ENCODE assay signal across 15 mouse cellular contexts in genomic region chr5:103758491-103758890, GRCm38 (mm10).
DNase-seq lines count a peak whose midpoint lies in the region; ATAC-seq and TF ChIP-seq lines count a peak whose summit lies in the region.
"Had no signal": no experiment of that assay in that cellular context is flagged by ENCODE, and none has a peak within 500 bp of the region (broad histone marks: within the 10 kb centered on the region; RNA-seq: fewer than 3 reads in every experiment).

No protein-coding gene starts in this region.

- no peak overlapping the region for H3K9ac ChIP-seq in CH12.LX (ENCODE audit: insufficient read depth, low read depth)
- no peak overlapping the region for H3K9ac ChIP-seq in hindbrain, embryonic 11.5 days (ENCODE audit: low read depth, low read length)
- H3K9ac ChIP-seq: heart, embryonic 12.5 days; hindbrain, embryonic 15.5 days; kidney, embryonic 15.5 days; limb, embryonic 13.5 days; midbrain, embryonic 12.5 days had no signal

- dilution Hi-C loops in CH12.LX (cut with MboI; ENCODE audit: extremely low pct_ligation_motif_present, extremely low pct_unique_long_range_greater_than_20kb, low sequenced_read_pairs): no loop called here

- peak overlapping the region; percentile 98 for H3K4me2 ChIP-seq in CH12.LX (ENCODE audit: insufficient read depth, low read depth, poor library complexity, severe bottlenecking)
- H3K4me2 ChIP-seq in hindbrain, embryonic 11.5 days (replicated peaks; ENCODE audit: low read depth, low read length): no peak overlapping the region
- H3K4me2 ChIP-seq: hindbrain, embryonic 15.5 days; kidney, embryonic 15.5 days; limb, embryonic 13.5 days; midbrain, embryonic 12.5 days had no signal

- H3K4me3 ChIP-seq in heart, embryonic 10.5 days: no peak overlapping the region
- H3K4me3 ChIP-seq in CH12.LX (replicated peaks in 1 of 3; ENCODE audit: low read depth in 2 of 3, low read length in 2 of 3, poor library complexity in 1 of 3): no peak overlapping the region
- no peak overlapping the region for H3K4me3 ChIP-seq in embryonic fibroblast, embryonic 13.5 days (ENCODE audit: insufficient read depth, low read length)
- no peak overlapping the region for H3K4me3 ChIP-seq in hindbrain, embryonic 11.5 days (ENCODE audit: low read depth, low read length)
- H3K4me3 ChIP-seq: heart, embryonic 12.5 days; hindbrain, embryonic 15.5 days; kidney, embryonic 15.5 days; limb, embryonic 13.5 days; midbrain, embryonic 12.5 days had no signal

- 65% methylated on average over 4 of the region's 4 CpGs for WGBS in heart, embryonic 10.5 days
- WGBS in hindbrain, embryonic 11.5 days: 79% methylated on average over 4 of the region's 4 CpGs

- no peak overlapping the region for H3K27ac ChIP-seq in heart, embryonic 10.5 days
- no peak overlapping the region for H3K27ac ChIP-seq in CH12.LX (ENCODE audit: insufficient read depth, low read depth)
- peak overlapping the region; percentile 52 for H3K27ac ChIP-seq in embryonic fibroblast, embryonic 13.5 days (ENCODE audit: insufficient read depth, low read length)
- H3K27ac ChIP-seq in hindbrain, embryonic 11.5 days (ENCODE audit: low read depth, low read length): no peak overlapping the region
- H3K27ac ChIP-seq: hindbrain, embryonic 15.5 days; limb, embryonic 13.5 days; midbrain, embryonic 12.5 days; stomach, postnatal 0 days had no signal

- H3K9me3 ChIP-seq in heart, embryonic 10.5 days: no peaks in the 10 kb centered on the region
- no peaks in the 10 kb centered on the region for H3K9me3 ChIP-seq in CH12.LX (replicated peaks; ENCODE audit: low read length)
- H3K9me3 ChIP-seq in hindbrain, embryonic 11.5 days (ENCODE audit: control insufficient read depth, low read length): no peaks in the 10 kb centered on the region
- H3K9me3 ChIP-seq: heart, embryonic 12.5 days; hindbrain, embryonic 15.5 days; kidney, embryonic 15.5 days; midbrain, embryonic 12.5 days had no signal

- H3K36me3 ChIP-seq in heart, embryonic 10.5 days: no peaks in the 10 kb centered on the region
- H3K36me3 ChIP-seq in CH12.LX (replicated peaks in 1 of 2; ENCODE audit: control insufficient read depth in 1 of 2, insufficient read depth in 1 of 2, low read length in 1 of 2): peaks cover 4 to 42% of the 10 kb centered on the region in 2 experiments
- no peaks in the 10 kb centered on the region for H3K36me3 ChIP-seq in hindbrain, embryonic 11.5 days (ENCODE audit: control insufficient read depth, insufficient read depth, low read length)
- H3K36me3 ChIP-seq: heart, embryonic 12.5 days; hindbrain, embryonic 15.5 days; kidney, embryonic 15.5 days; limb, embryonic 13.5 days; midbrain, embryonic 12.5 days had no signal

- no peak for TF ChIP-seq RAD21 in CH12.LX (IDR thresholded peaks at IDR 0.05; ENCODE audit: low read depth, low read length)

- DNase-seq in heart, adult 18-20 months: peak; percentile 51 to 52
- DNase-seq in heart, embryonic 10.5 days (ENCODE audit: low spot score): no peak
- DNase-seq in 3134 (ENCODE audit: extremely low read depth, insufficient read length, low spot score): peak; percentile 49
- DNase-seq in CH12.LX (ENCODE audit: extremely low read depth): no peak
- no peak for DNase-seq in hindbrain, embryonic 11.5 days (ENCODE audit: low spot score)
- no peak for DNase-seq in spleen, adult 12 weeks (ENCODE audit: low spot score)
- no peak for DNase-seq in spleen, adult 18-20 months
- DNase-seq: lung, postnatal 36 days had no signal

- H3K27me3 ChIP-seq in heart, embryonic 10.5 days (ENCODE audit: insufficient read depth, poor library complexity, severe bottlenecking): peaks cover 36% of the 10 kb centered on the region
- H3K27me3 ChIP-seq in CH12.LX (replicated peaks): no peaks in the 10 kb centered on the region
- no peaks in the 10 kb centered on the region for H3K27me3 ChIP-seq in hindbrain, embryonic 11.5 days (ENCODE audit: control insufficient read depth, insufficient read depth, low read length)
- H3K27me3 ChIP-seq: heart, embryonic 12.5 days; kidney, embryonic 15.5 days had no signal

- no peak for TF ChIP-seq CTCF in CH12.LX (conservative IDR thresholded peaks at IDR 0.05 in 1 of 2, IDR thresholded peaks at IDR 0.05 in 1 of 2; ENCODE audit: low read depth in 2 of 2, low read length in 2 of 2)
- no peak for TF ChIP-seq CTCF in embryonic fibroblast, embryonic 13.5 days (IDR thresholded peaks at IDR 0.05; ENCODE audit: borderline replicate concordance, insufficient read depth, low read length)

- peaks cover 92% of the 10 kb centered on the region for H3K79me2 ChIP-seq in CH12.LX (replicated peaks; ENCODE audit: control insufficient read depth, extremely low read depth, insufficient read depth, poor library complexity, severe bottlenecking)

- in situ Hi-C loops in CH12.LX (cut with MboI; ENCODE audit: low pct_ligation_motif_present, low pct_unique_long_range_greater_than_20kb, low sequenced_read_pairs): loop anchor here (5.0 kb wide), 1 partner anchor 61 kb away; no protein-coding TSS in a partner anchor

- H3K4me1 ChIP-seq in heart, embryonic 10.5 days: peaks cover 51% of the 10 kb centered on the region
- peaks cover 27 to 77% of the 10 kb centered on the region in 2 experiments for H3K4me1 ChIP-seq in CH12.LX (ENCODE audit: control insufficient read depth in 1 of 2, insufficient read depth in 2 of 2)
- peaks cover 27% of the 10 kb centered on the region for H3K4me1 ChIP-seq in embryonic fibroblast, embryonic 13.5 days (ENCODE audit: control insufficient read depth, insufficient read depth, low read length)
- peaks cover 7% of the 10 kb centered on the region; the same call in 1 of the 2 replicates for H3K4me1 ChIP-seq in hindbrain, embryonic 11.5 days (replicated peaks; ENCODE audit: control insufficient read depth, insufficient read depth, low read length)

- ATAC-seq in hindbrain, embryonic 11.5 days (ENCODE audit: low FRiP score): no peak

- TF ChIP-seq EP300 in CH12.LX (IDR thresholded peaks at IDR 0.05; ENCODE audit: low read length): no peak

- TF ChIP-seq POLR2A in CH12.LX (IDR thresholded peaks at IDR 0.05; ENCODE audit: low read depth, low read length): no peak
- TF ChIP-seq POLR2A in embryonic fibroblast, embryonic 13.5 days (IDR thresholded peaks at IDR 0.05; ENCODE audit: low read depth, low read length): no peak

TF ChIP-seq in CH12.LX, 34 proteins besides CTCF, POLR2A, EP300 and RAD21:
- TF ChIP-seq ELF1 (IDR thresholded peaks at IDR 0.05; ENCODE audit: low read depth, low read length) (no peak), ZNF384 (IDR thresholded peaks at IDR 0.05; ENCODE audit: low read depth, low read length) (peak; percentile 38; the same call in 1 of the 2 replicates)

Comparison
In these comparisons a context has a peak if more than half of its experiments do, and no peak if none do; other contexts are left out.
1. DNase-seq: peak in heart, adult 18-20 months (2 of 2) and 3134 (single experiment); none in heart, embryonic 10.5 days (single experiment), CH12.LX (single experiment), hindbrain, embryonic 11.5 days (single experiment), spleen, adult 12 weeks (single experiment) and spleen, adult 18-20 months (0 of 2).